Mouse (Mus musculus): ENCODE measurements at regions not wholly inside any gene's neighbourhood (a gene's known extent, or its start where the extent isn't known, plus 50 kb on each side); places are given as distances from the start of the nearest gene placed in this dataset.
"Not testable (repeated sequence)": the region's sequence is repeated elsewhere in the genome, so short reads cannot be mapped to it uniquely, and the experiment has no call there.

DNA sequence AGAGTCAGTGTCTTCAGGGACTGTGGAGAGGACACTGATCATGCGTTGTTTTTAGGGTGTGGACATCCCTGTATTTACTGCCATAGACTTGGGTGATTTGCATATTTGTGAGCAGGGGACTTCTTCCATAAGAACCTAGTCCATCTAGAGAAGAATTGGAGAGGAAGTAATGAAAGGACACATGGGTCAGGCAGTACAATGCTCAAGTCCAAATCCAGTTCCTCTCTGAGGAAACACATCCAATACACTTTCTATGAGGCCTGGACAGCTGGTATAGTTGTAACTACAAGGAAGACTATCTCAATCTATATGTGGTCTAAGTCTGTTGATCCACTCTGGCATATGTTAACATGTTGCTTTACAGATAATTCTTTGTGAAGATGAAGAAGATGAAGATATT lies 734.9 kb upstream of the Zfp386 start:
- not testable (repeated sequence) for DNase-seq (ENCODE audit: low read depth)

GRCm38 (mm10) chr12:115320641-115321040 lies 726.9 kb upstream of the Zfp386 start:
- DNase-seq (ENCODE audit: low read depth) = not testable (repeated sequence)

GRCm38 (mm10) chr12:115328439-115328838 lies 719.1 kb upstream of the Zfp386 start:
- DNase-seq (ENCODE audit: low read depth) = no peak

DNA sequence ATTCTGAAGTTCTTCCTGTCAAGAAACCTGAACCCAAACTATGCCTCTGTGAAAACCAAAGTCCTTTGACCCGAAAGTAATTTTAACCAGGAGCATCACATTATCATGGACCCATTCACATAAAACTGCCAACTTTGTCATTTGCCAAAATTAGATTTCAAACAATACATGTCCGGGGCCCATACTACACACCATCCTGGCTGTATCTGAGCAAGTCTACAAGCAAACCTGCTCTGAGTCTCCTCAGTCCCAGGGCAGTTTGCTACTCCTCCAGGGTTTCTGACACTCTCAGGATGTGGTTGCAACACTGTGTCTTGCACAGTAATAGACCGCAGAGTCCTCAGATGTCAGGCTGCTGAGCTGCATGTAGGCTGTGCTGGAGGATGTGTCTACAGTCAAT lies 712.8 kb upstream of the Zfp386 start:
- not testable (repeated sequence) for DNase-seq (ENCODE audit: low read depth)

DNA sequence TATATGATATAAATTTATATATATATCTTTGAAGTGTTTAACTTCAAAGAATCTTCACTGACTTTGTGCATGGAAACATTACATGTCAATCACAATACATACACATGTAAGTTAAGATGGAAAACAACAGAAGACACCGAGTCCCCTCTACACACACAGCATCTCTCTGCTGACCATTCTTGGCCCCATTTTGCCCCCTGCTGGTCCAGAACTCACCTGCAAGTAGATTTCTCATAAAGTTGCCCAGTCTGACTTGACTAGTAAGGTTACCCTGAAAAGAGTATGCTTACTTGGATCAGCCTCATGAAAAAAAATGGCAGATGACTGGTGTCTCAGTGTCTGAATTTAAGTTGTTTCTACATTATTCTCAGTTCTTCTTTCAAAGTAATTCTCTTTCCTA lies 710.9 kb upstream of the Zfp386 start:
- DNase-seq (ENCODE audit: low read depth) = no peak

- DNase-seq (ENCODE audit: low read depth) = not testable (repeated sequence)
Observed at GRCm38 (mm10) chr12:115346112-115346511, 701.4 kb upstream of the Zfp386 start.

DNA sequence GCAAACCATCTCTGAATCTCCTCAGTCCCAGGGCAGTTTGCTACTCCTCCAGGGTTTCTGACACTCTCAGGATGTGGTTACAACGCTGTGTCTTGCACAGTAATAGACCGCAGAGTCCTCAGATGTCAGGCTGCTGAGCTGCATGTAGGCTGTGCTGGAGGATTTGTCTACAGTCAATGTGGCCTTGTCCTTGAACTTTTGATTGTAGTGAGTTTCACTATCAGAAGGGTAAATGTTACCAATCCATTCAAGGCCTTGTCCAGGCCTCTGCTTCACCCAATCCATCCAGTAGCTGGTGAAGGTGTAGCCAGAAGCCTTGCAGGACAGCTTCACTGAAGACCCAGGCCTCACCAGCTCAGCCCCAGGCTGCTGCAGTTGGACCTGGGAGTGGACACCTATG lies 688.5 kb upstream of the Zfp386 start:
- DNase-seq (ENCODE audit: low read depth) = not testable (repeated sequence)

DNA sequence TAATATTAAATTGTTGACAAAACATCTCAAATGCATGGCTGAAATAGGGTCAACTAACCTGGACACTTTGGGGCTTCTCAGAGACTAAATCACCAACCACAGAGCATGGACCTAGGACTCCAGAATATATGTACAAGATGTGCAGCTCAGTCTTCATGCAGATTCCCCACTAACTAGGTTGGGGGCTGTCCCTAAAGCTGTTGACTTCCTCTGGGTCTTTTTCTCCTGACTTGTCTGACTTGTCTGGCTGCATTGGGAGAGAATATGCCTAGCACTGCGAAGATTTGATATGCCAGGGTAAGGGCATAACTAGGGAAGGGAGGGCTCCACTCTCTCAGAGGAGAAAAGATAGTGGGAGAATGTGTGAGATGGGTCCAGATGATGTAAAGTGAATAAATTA lies 681.9 kb upstream of the Zfp386 start:
- DNase-seq (ENCODE audit: low read depth) = not testable (repeated sequence)

DNA sequence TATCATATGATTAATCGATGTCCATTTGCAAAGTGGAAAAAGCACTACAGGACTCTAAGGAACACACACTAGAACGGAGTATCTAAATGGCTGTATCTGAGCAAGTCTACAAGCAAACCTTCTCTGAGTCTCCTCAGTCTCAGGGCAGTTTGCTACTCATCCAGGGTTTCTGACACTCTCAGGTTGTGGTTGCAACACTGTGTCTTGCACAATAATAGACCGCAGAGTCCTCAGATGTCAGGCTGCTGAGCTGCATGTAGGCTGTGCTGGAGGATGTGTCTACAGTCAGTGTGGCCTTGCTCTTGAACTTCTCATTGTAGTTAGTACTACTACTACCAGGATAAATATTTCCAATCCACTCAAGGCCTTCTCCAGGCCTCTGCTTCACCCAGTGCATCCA lies 675.7 kb upstream of the Zfp386 start:
- not testable (repeated sequence) for DNase-seq (ENCODE audit: low read depth)

DNA sequence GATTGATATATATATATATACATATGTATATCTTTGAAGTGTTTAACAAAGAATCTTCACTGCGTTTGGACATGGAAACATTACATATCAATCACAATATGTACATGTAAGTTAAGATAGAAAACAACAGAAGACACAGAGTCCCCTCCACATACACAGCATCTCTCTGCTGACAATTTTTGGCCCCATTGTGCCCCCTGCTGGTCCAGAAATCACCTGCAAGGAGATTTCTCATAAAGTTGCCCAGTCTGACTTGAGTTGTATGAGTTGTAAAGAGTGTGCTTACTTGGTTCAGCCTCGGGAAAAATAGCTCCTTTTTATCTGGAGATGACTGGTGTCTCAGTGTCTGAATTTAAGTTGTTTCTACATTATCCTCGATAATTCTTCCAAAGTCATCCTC lies 674.5 kb upstream of the Zfp386 start:
- not testable (repeated sequence) for DNase-seq (ENCODE audit: low read depth)

DNA sequence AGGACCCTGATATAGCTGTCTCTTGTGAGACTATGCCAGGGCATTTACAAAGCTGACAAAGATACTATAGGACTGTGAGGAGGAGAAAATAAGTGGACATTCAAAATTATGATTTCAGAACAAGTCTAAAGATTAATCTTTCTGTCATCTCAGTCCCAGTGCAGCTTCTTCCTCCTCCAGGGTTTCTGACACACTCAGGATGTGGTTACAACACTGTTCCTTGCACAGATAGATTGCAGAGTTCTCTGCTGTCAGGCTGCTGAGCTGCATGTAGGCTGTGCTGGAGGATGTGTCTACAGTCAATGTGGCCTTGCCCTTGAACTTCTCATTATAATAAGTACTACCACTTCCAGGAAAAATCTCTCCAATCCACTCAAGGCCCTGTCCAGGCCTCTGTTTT lies 661.0 kb upstream of the Zfp386 start:
- DNase-seq (ENCODE audit: low read depth) = not testable (repeated sequence)

GRCm38 (mm10) chr12:115404116-115404515 lies 643.4 kb upstream of the Zfp386 start:
- DNase-seq (ENCODE audit: low read depth) = no peak

DNA sequence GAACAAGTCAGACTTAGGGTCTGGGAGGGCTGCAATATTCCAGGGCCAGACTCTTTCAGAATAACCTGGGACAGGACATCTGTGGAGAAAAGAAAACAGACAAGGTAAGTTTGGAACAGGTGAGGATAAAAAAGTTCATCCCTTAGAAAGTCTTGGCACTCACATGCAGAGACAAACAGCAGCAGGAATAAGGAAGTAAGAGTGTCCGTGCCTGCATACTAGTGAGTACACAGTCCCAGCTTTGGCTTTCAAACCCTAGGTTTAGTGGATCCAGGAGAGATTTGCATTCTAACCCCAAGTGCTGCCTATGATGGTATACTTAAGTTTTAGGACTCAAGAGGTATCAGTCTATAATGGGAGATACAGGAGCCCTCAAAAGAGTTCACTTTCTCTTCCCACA lies 642.9 kb upstream of the Zfp386 start:
- DNase-seq (ENCODE audit: low read depth) = no peak

DNA sequence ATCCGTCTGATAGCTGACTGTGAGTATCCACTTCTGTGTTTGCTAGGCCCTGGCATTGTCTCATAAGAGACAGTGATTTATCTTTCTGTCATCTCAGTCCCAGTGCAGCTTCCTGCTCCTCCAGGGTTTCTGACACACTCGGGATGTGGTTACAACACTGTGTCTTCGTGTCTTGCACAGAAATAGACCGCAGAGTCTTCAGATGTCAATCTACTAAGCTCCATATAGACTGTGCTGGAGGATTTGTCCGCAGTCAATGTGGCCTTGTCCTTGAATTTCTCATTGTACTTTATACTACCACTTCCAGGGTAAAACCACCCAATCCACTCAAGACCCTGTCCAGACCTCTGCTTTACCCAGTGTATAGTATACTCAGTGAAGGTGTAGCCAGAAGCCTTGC lies 601.3 kb upstream of the Zfp386 start:
- not testable (repeated sequence) for DNase-seq (ENCODE audit: low read depth)

GRCm38 (mm10) chr12:115452626-115453025 lies 594.9 kb upstream of the Zfp386 start:
- peak; percentile 5 for DNase-seq (ENCODE audit: low read depth)

DNA sequence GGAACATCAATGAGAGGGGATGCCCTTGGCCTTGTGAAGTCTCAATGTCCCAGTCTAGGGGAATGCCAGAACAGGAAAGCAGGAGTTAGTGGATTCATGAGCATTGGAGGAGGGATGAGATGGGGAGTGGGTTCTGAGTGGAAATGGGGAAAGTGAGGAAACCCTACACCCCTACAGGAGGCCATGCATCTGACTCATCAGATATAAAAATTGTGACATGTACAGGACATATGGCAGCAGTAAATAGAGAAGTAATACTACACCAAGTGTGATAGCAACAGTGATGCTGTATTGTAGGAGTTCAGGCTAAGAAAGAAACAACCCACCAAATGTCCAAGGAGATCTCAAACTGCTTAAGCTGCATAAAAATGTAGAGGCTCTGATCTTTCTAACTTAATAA lies 582.7 kb upstream of the Zfp386 start:
- DNase-seq (ENCODE audit: low read depth) = not testable (repeated sequence)

DNA sequence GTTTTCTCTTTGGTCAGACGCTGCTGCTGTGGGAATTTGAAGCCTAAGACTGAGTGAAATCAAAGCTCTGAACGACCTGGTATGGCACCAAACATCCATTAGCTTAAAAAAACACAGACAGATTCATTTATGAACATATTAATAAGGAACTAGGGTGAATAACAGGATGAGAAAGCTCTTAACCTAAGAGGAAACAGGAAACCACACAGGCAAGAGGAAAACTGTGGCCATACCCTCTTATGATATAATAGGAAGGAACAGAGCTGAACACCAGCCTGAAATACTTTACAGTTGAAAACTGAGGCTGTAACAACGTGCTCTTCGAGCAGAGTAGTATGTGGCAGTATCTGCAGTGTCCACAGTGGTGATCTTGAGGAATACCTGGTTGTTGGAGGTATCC lies 579.5 kb upstream of the Zfp386 start:
- DNase-seq (ENCODE audit: low read depth) = not testable (repeated sequence)

DNA sequence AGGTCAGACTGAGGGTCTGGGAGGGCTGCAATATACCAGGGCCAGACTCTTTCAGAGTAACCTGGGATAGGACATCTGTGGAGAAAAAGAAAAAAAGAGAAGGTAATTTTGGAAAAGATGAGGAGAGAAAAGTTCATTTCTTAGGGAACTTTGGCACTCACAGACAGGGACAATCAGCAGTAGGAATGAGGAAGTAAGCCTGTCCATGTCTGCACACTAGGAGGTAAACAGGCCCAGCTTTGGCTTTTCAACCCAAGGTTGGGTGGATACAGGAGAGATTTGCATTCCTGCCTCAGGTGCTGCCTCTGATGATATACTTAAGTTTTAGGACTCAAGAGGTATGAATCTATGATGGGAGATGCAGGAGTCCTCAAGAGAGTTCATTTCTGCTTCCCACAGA lies 579.0 kb upstream of the Zfp386 start:
- not testable (repeated sequence) for DNase-seq (ENCODE audit: low read depth)

- DNase-seq (ENCODE audit: low read depth) = no peak
Observed at GRCm38 (mm10) chr12:115498865-115499264, 548.7 kb upstream of the Zfp386 start.

DNA sequence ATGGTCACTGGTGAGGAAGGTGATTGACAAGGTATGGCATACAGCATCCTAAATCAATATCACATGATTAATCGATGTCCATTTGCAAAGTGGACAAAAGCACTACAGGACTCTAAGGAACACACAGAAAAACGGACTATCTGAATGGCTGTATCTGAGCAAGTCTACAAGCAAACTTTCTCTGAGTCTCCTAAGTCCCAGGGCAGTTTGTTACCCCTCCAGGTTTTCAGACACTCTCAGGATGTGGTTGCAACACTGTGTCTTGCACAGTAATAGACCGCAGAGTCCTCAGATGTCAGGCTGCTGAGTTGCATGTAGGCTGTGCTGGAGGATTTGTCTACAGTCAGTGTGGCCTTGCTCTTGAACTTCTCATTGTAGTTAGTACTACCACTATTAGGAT lies 540.2 kb upstream of the Zfp386 start:
- not testable (repeated sequence) for DNase-seq (ENCODE audit: low read depth)

DNA sequence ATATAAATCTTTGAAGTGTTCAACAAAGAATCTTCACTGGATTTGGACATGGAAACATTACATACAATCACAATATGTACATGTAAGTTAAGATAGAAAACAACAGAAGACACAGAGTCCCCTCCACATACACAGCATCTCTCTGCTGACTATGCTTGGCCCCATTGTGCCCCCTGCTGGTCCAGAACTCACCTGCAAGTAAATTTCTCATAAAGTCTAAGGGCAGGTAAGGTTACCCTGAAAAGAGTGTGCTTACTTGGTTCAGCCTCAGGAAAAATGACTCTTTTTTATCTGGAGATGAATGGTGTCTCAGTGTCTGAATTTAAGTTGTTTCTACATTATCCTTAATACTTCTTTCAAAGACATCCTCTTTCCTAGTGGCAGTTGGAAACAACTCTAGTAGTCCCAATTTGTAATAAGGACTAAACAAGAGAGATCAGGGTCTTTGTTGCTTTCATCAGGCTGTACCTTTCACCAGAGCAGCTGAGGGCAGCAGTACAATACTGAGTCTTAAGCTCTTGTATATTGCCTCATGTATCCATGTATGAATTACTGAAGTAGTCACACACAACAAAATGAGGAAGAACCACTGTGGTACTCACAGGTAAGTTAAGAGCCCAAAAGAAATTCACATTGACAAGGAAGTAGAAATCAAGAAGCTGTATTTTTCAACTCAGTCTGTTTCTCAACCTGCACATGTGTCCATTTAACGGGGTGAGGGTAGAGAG lies 538.7 kb upstream of the Zfp386 start:
- not testable (repeated sequence) for DNase-seq (ENCODE audit: low read depth)

- DNase-seq (ENCODE audit: low read depth) = not testable (repeated sequence)
Observed at GRCm38 (mm10) chr12:115518778-115519541, 528.6 kb upstream of the Zfp386 start.

DNA sequence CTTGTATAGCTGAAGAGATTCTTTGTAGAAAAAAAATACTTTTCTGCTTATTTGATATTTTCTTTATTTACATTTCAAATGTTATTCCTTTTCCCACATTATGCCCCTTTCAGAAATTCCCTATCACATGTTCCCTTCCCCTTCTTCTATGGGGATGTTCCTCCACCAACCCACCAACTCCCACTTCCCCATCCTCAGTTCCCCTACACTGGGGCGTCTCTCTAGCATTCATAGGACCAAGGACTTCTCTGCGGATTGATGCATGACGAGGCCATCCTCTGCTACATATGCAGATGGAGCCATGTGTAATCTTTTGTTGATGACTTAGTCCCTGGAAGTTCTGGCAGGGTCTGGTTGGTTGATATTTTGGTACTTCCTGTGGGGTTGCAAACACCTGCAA lies 520.5 kb upstream of the Zfp386 start:
- DNase-seq (ENCODE audit: low read depth) = no peak

Data from NIH3T3 (cell line).